Mouse (Mus musculus) hindbrain, embryonic 11.5 days (tissue): Measurements from ENCODE around the gene Lpp. TPM values are rescaled to one million over a fixed set of nuclear protein-coding genes. Genes with fewer than 3 reads are reported as not detected.

Experiments
- ATAC-seq: fragments of 200-750 bp; cut with Nextera tagmentation; 2 replicates; pipeline ENCODE4 v1.8.0; 2017; ENCODE audit warnings: mild to moderate bottlenecking, moderate TSS enrichment, moderate library complexity; ENCODE audit not compliant: low FRiP score
- DNase-seq: peaks from one replicate; pipeline ENCODE4 v3.0.0-alpha.2; 2015; ENCODE audit warnings: low spot score
- H3K27ac ChIP-seq: fragments of 300-500 bp; sonication (generic); 2 replicates; pipeline ENCODE4 v1.5.1; 2014; ENCODE audit warnings: mild to moderate bottlenecking, low read depth, low read length
- H3K27me3 ChIP-seq: fragments of 300-500 bp; sonication (generic); 2 replicates; pipeline ENCODE4 v1.6.1; 2014; ENCODE audit warnings: mild to moderate bottlenecking, low read length, moderate library complexity, mixed read lengths; ENCODE audit not compliant: control insufficient read depth, insufficient read depth
- H3K36me3 ChIP-seq: fragments of 300-500 bp; sonication (generic); 2 replicates; pipeline ENCODE4 v1.6.1; 2014; ENCODE audit warnings: mild to moderate bottlenecking, low read length, moderate library complexity, mixed read lengths; ENCODE audit not compliant: control insufficient read depth, insufficient read depth
- H3K4me1 ChIP-seq: fragments of 300-500 bp; sonication (generic); replicated peaks from 2 replicates; pipeline ENCODE4 v1.6.1; 2014; ENCODE audit warnings: low read length, mixed read lengths; ENCODE audit not compliant: control insufficient read depth, insufficient read depth
- H3K4me2 ChIP-seq: fragments of 300-500 bp; sonication (generic); replicated peaks from 2 replicates; pipeline ENCODE4 v1.6.1; 2014; ENCODE audit warnings: mild to moderate bottlenecking, low read depth, low read length
- H3K4me3 ChIP-seq: fragments of 300-500 bp; sonication (generic); 2 replicates; pipeline ENCODE4 v1.5.1; 2014; ENCODE audit warnings: low read depth, low read length
- H3K9ac ChIP-seq: fragments of 300-500 bp; sonication (generic); 2 replicates; pipeline ENCODE4 v1.6.1; 2014; ENCODE audit warnings: low read depth, low read length
- H3K9me3 ChIP-seq: fragments of 300-500 bp; sonication (generic); 2 replicates; pipeline ENCODE4 v1.6.1; 2016; ENCODE audit warnings: low read length; ENCODE audit not compliant: control insufficient read depth
- WGBS: fragments of 180-500 bp; shearing (Covaris S2); extraction: QIAGEN DNeasy Blood & Tissue Kit; methylation state at CpG from one replicate; pipeline ENCODE4 v1.1.7; 2014; 5-methylcytosine and 5-hydroxymethylcytosine counted together
- polyA plus RNA-seq: library from polyadenylated mRNA; unstranded; fragments of >200 nt; fragmentation: Nextera tagmentation; extraction: Ambion mirVana; gene quantifications from 2 replicates; pipeline ENCODE4 v1.2.1, GENCODE M21; 2014

The Lpp gene
- polyA plus RNA-seq, 1 experiment from 2014 or later: 25.1 TPM

GRCm38 (mm10) chr16:24434531-24435114 lies 41.3 kb downstream of the Lpp start:
- no peak overlapping the region for H3K4me2 ChIP-seq
- H3K4me3 ChIP-seq: no peak overlapping the region
- no peak for ATAC-seq
- no peak overlapping the region for H3K27ac ChIP-seq
- 56% methylated on average over 7 of the region's 7 CpGs for WGBS
- no peaks in the 10 kb centered on the region for H3K27me3 ChIP-seq
- no peak for DNase-seq
- no peak overlapping the region for H3K9ac ChIP-seq
- H3K36me3 ChIP-seq: no peaks in the 10 kb centered on the region
- H3K4me1 ChIP-seq: peaks cover 2% of the 10 kb centered on the region; the same call in 1 of the 2 replicates
- H3K9me3 ChIP-seq: no peaks in the 10 kb centered on the region

- Histone ChIP-seq H3K27me3 (no peaks in the 10 kb centered on the region), H3K4me2 (no peak overlapping the region), H3K4me3 (no peak overlapping the region), H3K4me1 (peaks cover 2% of the 10 kb centered on the region; the same call in 1 of the 2 replicates), H3K9ac (no peak overlapping the region), H3K9me3 (no peaks in the 10 kb centered on the region), H3K27ac (no peak overlapping the region), H3K36me3 (no peaks in the 10 kb centered on the region)
- 76% methylated on average over 6 of the region's 6 CpGs for WGBS
- DNase-seq: no peak
- ATAC-seq: no peak
Measured at GRCm38 (mm10) chr16:24435115-24435553, 41.8 kb downstream of the Lpp start.

GRCm38 (mm10) chr16:24438438-24438837 lies 45.1 kb downstream of the Lpp start:
- Histone ChIP-seq H3K27ac (no peak overlapping the region), H3K9me3 (no peaks in the 10 kb centered on the region), H3K36me3 (no peaks in the 10 kb centered on the region), H3K4me3 (no peak overlapping the region), H3K4me1 (peaks cover 2% of the 10 kb centered on the region; the same call in 1 of the 2 replicates), H3K9ac (no peak overlapping the region), H3K27me3 (no peaks in the 10 kb centered on the region), H3K4me2 (no peak overlapping the region)
- WGBS: 90% methylated on average over 4 of the region's 4 CpGs
- no peak for ATAC-seq
- no peak for DNase-seq

GRCm38 (mm10) chr16:24441338-24441737 lies 48.0 kb downstream of the Lpp start:
- H3K9ac ChIP-seq: no peak overlapping the region
- DNase-seq (no peak), ATAC-seq (no peak)
- 24% methylated on average over 1 of the region's 1 CpGs for WGBS
- H3K9me3 ChIP-seq: no peaks in the 10 kb centered on the region
- H3K4me2 ChIP-seq: no peak overlapping the region
- H3K4me1 ChIP-seq: no peaks in the 10 kb centered on the region
- no peak overlapping the region for H3K4me3 ChIP-seq
- H3K27me3 ChIP-seq: no peaks in the 10 kb centered on the region
- no peak overlapping the region for H3K27ac ChIP-seq
- H3K36me3 ChIP-seq: no peaks in the 10 kb centered on the region

- no peaks in the 10 kb centered on the region for H3K36me3 ChIP-seq
- no peak overlapping the region for H3K4me3 ChIP-seq
- no peaks in the 10 kb centered on the region for H3K4me1 ChIP-seq
- 69% methylated on average over 5 of the region's 5 CpGs for WGBS
- no peak overlapping the region for H3K9ac ChIP-seq
- no peak overlapping the region for H3K4me2 ChIP-seq
- no peak overlapping the region for H3K27ac ChIP-seq
- no peak for DNase-seq
- H3K27me3 ChIP-seq: no peaks in the 10 kb centered on the region
- H3K9me3 ChIP-seq: no peaks in the 10 kb centered on the region
- ATAC-seq: no peak
Measured at GRCm38 (mm10) chr16:24442500-24443122, 49.3 kb downstream of the Lpp start.

GRCm38 (mm10) chr16:24443123-24443515 lies 49.8 kb downstream of the Lpp start:
- 50% methylated on average over 7 of the region's 7 CpGs for WGBS
- no peak overlapping the region for H3K27ac ChIP-seq

GRCm38 (mm10) chr16:24443555-24443954 lies 50.2 kb downstream of the Lpp start:
- H3K27ac ChIP-seq: no peak overlapping the region
- no peak overlapping the region for H3K4me2 ChIP-seq
- 64% methylated on average over 5 of the region's 5 CpGs for WGBS
- H3K9me3 ChIP-seq: no peaks in the 10 kb centered on the region
- ATAC-seq (no peak), DNase-seq (no peak)
- no peak overlapping the region for H3K4me3 ChIP-seq
- no peaks in the 10 kb centered on the region for H3K36me3 ChIP-seq
- no peaks in the 10 kb centered on the region for H3K4me1 ChIP-seq
- H3K27me3 ChIP-seq: no peaks in the 10 kb centered on the region
- no peak overlapping the region for H3K9ac ChIP-seq

More at GRCm38 (mm10) chr16:24443123-24443515, 49.8 kb downstream of the Lpp start:
- H3K4me3 ChIP-seq: no peak overlapping the region
- no peaks in the 10 kb centered on the region for H3K36me3 ChIP-seq
- H3K9ac ChIP-seq: no peak overlapping the region
- ATAC-seq (no peak), DNase-seq (no peak)
- no peak overlapping the region for H3K4me2 ChIP-seq
- H3K27me3 ChIP-seq: no peaks in the 10 kb centered on the region
- no peaks in the 10 kb centered on the region for H3K4me1 ChIP-seq
- H3K9me3 ChIP-seq: no peaks in the 10 kb centered on the region

GRCm38 (mm10) chr16:24444818-24445217 lies 51.5 kb downstream of the Lpp start:
- Histone ChIP-seq H3K9ac (no peak overlapping the region), H3K9me3 (no peaks in the 10 kb centered on the region), H3K27me3 (no peaks in the 10 kb centered on the region), H3K4me1 (peaks cover 5% of the 10 kb centered on the region), H3K4me3 (no peak overlapping the region), H3K36me3 (no peaks in the 10 kb centered on the region), H3K4me2 (no peak overlapping the region), H3K27ac (no peak overlapping the region)
- no peak for ATAC-seq
- DNase-seq: no peak
- WGBS: 60% methylated on average over 4 of the region's 4 CpGs

GRCm38 (mm10) chr16:24445473-24445872 lies 52.2 kb downstream of the Lpp start:
- Histone ChIP-seq H3K27me3 (no peaks in the 10 kb centered on the region), H3K9me3 (no peaks in the 10 kb centered on the region), H3K4me1 (peaks cover 6% of the 10 kb centered on the region), H3K36me3 (no peaks in the 10 kb centered on the region), H3K9ac (no peak overlapping the region), H3K4me2 (no peak overlapping the region), H3K4me3 (no peak overlapping the region), H3K27ac (no peak overlapping the region)
- 59% methylated on average over 3 of the region's 3 CpGs for WGBS
- DNase-seq (no peak), ATAC-seq (no peak)
